Mouse (Mus musculus) liver, embryonic 14.5 days (tissue): ENCODE measurements around the gene Gm45808. TPM values are rescaled to one million over a fixed set of nuclear protein-coding genes. Genes with fewer than 3 reads are reported as not detected.

Experiments
- ATAC-seq: fragments of 200-750 bp; cut with Nextera tagmentation; 2 replicates; pipeline ENCODE4 v1.8.0; 2017; ENCODE audit warnings: moderate number of reproducible peaks, mild to moderate bottlenecking, moderate library complexity; ENCODE audit not compliant: insufficient read depth
- DNase-seq, 3 experiments: peaks; one replicate each; pipeline ENCODE4 v3.0.0-alpha.2; 2012 to 2013; ENCODE audit warnings: low read depth in 3 of 3, low spot score in 3 of 3
- H3K27ac ChIP-seq: fragments of 300-500 bp; sonication (generic); 2 replicates; pipeline ENCODE4 v1.5.1; 2014; ENCODE audit warnings: moderate library complexity, mild to moderate bottlenecking, control low read depth, inconsistent platforms
- H3K27me3 ChIP-seq: fragments of 300-500 bp; sonication (generic); 2 replicates; pipeline ENCODE4 v1.6.1; 2014; ENCODE audit warnings: mild to moderate bottlenecking, low read length, moderate library complexity; ENCODE audit not compliant: control insufficient read depth, insufficient read depth
- H3K36me3 ChIP-seq: fragments of 300-500 bp; sonication (generic); replicated peaks from 2 replicates; pipeline ENCODE4 v1.6.1; 2014; ENCODE audit warnings: low read depth; ENCODE audit not compliant: control insufficient read depth, insufficient read depth
- H3K4me1 ChIP-seq, 2 experiments: fragments of 200-500 bp in 1 of 2; fragments of 300-500 bp in 1 of 2; sonication (generic) in 1 of 2; replicated peaks; 2 replicates each; pipeline ENCODE4 v1.6.1; 2012 to 2014; ENCODE audit warnings: antibody characterized with exemption in 1 of 2, inconsistent platforms in 1 of 2, low read length in 1 of 2; ENCODE audit not compliant: control insufficient read depth in 2 of 2, insufficient read depth in 2 of 2
- H3K4me2 ChIP-seq: fragments of 300-500 bp; sonication (generic); 2 replicates; pipeline ENCODE4 v1.6.1; 2014; ENCODE audit warnings: low read depth, mild to moderate bottlenecking, control low read depth, moderate library complexity
- H3K4me3 ChIP-seq, 2 experiments: fragments of 200-500 bp in 1 of 2; fragments of 300-500 bp in 1 of 2; sonication (generic) in 1 of 2; 2 replicates each; pipeline ENCODE4 v1.5.1; 2012 to 2014; ENCODE audit warnings: low read depth in 2 of 2, low read length in 2 of 2, mild to moderate bottlenecking in 2 of 2, control low read depth in 1 of 2, inconsistent platforms in 1 of 2, moderate library complexity in 1 of 2; ENCODE audit not compliant: insufficient read depth in 1 of 2
- H3K9ac ChIP-seq: fragments of 300-500 bp; sonication (generic); replicated peaks from 2 replicates; pipeline ENCODE4 v1.6.1; 2014; ENCODE audit warnings: mild to moderate bottlenecking, control low read depth, moderate library complexity
- H3K9me3 ChIP-seq: fragments of 300-500 bp; sonication (generic); 2 replicates; pipeline ENCODE4 v1.6.1; 2016; ENCODE audit warnings: low read length, mixed read lengths; ENCODE audit not compliant: control insufficient read depth
- CTCF ChIP-seq: IDR thresholded peaks from 2 replicates; pipeline ENCODE4 v1.5.1; 2016; ENCODE audit warnings: antibody characterized with exemption, low read depth, control low read depth
- EP300 ChIP-seq: IDR thresholded peaks from 2 replicates; pipeline ENCODE4 v1.6.1; 2016; ENCODE audit warnings: antibody characterized with exemption, low read depth
- WGBS: fragments of 180-500 bp; shearing (Covaris S2); extraction: QIAGEN DNeasy Blood & Tissue Kit; methylation state at CpG from one replicate; pipeline ENCODE4 v1.1.7; 2014; ENCODE audit not compliant: insufficient replicate concordance; 5-methylcytosine and 5-hydroxymethylcytosine counted together
- polyA plus RNA-seq, 2 experiments: library from polyadenylated mRNA; depleted of rRNA in 1 of 2; stranded (reverse) in 1 of 2; unstranded in 1 of 2; fragments of >200 nt; fragmentation: Nextera tagmentation in 1 of 2; extraction: Ambion mirVana in 1 of 2; gene quantifications; 2 replicates each; pipeline versions ENCODE4 v1.2.1 to v1.2.3; 2012 to 2014

Gene Gm45808
- polyA plus RNA-seq, 2 experiments: not detected

DNA sequence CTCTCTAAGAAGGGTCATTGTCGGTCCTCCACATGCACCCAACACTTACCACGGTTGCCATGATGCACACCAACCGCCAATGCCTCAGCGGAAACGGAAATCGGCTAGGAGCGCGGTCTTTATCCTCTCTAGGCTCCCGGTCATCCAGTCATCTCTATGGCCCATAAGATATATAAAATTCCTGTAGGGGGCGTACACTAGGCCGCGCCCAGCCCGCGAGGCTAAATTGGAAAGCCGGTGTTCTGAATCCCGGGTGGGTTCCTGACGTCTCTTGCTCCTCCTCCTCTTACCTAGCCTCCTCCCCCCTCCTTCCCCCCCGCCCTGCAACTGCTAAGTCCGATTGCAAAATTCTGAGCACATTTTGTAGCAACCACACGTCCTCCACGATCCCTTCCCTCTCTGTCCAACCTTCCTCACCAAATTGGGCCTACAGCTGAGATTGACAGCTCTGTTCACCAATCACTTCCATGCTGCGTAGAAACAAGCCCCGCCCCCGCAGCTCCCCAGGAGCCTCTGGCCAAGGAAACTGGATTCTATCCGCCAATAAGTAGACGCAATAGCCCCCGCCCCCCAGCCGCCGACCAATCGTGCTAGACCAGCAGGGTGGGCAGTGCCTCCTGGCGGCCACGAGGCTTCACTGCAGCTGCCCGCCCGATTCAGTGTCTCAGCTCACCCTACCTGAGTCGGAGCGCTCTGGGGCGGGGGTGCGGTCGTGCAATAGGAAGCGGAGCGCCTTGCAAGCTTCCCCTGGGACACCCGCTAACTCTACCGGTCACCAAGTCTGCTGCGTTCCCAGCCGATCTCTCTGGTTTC, 52.2 kb downstream of the Gm45808 start, which contains the start of gene Gys1:
Gys1 (plus strand) TSS at position 642 of the 813 bp plus-strand sequence.
- H3K27me3 ChIP-seq: no peaks in the 10 kb centered on the region
- peak; percentile 97 for ATAC-seq
- WGBS: under 1% methylated on average over 45 of the region's 45 CpGs
- H3K9ac ChIP-seq: peak within 1 kb of the TSS; percentile 89
- H3K9me3 ChIP-seq: no peaks in the 10 kb centered on the region
- H3K4me2 ChIP-seq: peak within 1 kb of the TSS; percentile 88
- peaks cover 0 to 14% of the 10 kb centered on the region in 2 experiments; a peak in 2 of 4 replicates for H3K4me1 ChIP-seq
- H3K27ac ChIP-seq: peak within 1 kb of the TSS; percentile 79
- peak; percentile 99 to 100 (median 100) for DNase-seq
- peaks cover 3% of the 10 kb centered on the region; the same call in 1 of the 2 replicates for H3K36me3 ChIP-seq
- peak within 1 kb of the TSS; percentile 87 to 97 for H3K4me3 ChIP-seq
- peak; percentile 99 for TF ChIP-seq CTCF
- TF ChIP-seq EP300: peak; percentile 67

DNA sequence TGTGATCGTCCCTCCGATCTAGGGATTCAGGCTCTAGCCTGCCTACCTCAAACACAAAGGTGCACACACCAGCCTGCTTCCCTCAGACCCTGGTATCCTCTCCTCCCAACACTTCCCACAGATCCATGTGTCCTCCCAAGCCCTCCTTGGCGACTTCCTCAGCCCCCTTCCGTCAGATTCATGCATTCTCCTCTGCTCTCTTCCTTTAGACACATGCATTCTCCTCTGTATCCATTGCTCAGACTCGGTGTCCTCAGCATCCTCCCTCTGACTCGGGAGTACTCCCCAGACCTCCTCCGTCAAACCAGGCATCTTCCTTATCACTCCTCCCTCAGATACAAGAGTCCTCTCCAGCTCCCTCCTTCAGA, 52.8 kb downstream of the Gm45808 start:
- Histone ChIP-seq H3K4me1 (peaks cover 0 to 14% of the 10 kb centered on the region in 2 experiments; a peak in 2 of 4 replicates), H3K36me3 (peaks cover 5% of the 10 kb centered on the region), H3K9ac (peak overlapping the region; percentile 89), H3K27me3 (no peaks in the 10 kb centered on the region), H3K27ac (peak overlapping the region; percentile 79), H3K4me2 (peak overlapping the region; percentile 88), H3K4me3 (peak overlapping the region; percentile 87 to 97), H3K9me3 (no peaks in the 10 kb centered on the region)
- no peak for DNase-seq
- TF ChIP-seq EP300 (no peak), CTCF (no peak)
- under 1% methylated on average over 7 of the region's 7 CpGs for WGBS
- ATAC-seq: no peak

DNA sequence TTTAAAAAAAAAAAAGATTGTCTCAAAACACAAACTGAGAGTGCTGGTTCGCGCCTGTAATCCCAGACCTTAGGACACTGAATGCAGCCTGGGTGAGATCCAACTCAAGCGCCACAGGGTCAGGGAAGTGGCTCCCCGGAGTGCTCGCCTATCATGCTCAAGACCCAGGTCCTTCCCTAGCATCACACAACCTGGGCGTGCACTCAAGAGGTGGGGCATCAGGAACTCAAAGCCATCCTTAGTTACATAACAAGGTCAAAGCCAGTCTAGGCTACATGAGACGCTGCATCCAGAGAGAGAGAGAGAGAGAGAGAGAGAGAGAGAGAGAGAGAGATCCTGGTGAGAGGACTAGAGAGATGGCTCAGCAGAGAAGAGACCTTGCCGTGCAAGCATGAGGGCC, 60.1 kb downstream of the Gm45808 start:
- DNase-seq (no peak), ATAC-seq (no peak)
- TF ChIP-seq CTCF (no peak), EP300 (no peak)
- Histone ChIP-seq H3K36me3 (peaks cover 39% of the 10 kb centered on the region), H3K4me1 (no peaks in the 10 kb centered on the region), H3K9ac (no peak overlapping the region), H3K27me3 (no peaks in the 10 kb centered on the region), H3K9me3 (no peaks in the 10 kb centered on the region), H3K4me2 (no peak overlapping the region), H3K27ac (no peak overlapping the region), H3K4me3 (no peak overlapping the region)
- WGBS: 78% methylated on average over 8 of the region's 8 CpGs

DNA sequence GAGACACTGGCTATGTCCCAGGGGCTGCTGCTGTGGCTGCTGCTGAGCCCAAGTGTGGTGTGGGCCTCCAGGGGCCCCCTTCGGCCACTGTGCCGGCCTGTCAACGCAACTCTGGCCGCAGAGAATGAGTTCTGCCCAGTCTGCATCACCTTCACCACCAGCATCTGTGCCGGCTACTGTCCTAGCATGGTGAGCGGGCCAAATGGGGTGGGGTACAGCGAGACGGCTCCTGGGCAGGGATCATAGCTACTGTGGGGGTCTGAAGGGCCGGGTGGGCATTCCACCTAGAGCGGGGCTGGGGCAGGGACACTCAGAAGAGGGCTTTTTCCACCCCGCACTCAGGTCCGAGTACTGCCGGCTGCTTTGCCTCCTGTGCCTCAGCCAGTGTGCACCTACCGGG, 65.4 kb downstream of the Gm45808 start:
- no peak overlapping the region for H3K4me2 ChIP-seq
- H3K36me3 ChIP-seq: peaks cover 24% of the 10 kb centered on the region
- H3K9me3 ChIP-seq: no peaks in the 10 kb centered on the region
- no peak overlapping the region for H3K9ac ChIP-seq
- no peak overlapping the region for H3K27ac ChIP-seq
- no peak overlapping the region for H3K4me3 ChIP-seq
- TF ChIP-seq CTCF: no peak
- TF ChIP-seq EP300: no peak
- 80% methylated on average over 14 of the region's 14 CpGs for WGBS
- DNase-seq (no peak), ATAC-seq (no peak)
- H3K27me3 ChIP-seq: peaks cover 30% of the 10 kb centered on the region
- no peaks in the 10 kb centered on the region for H3K4me1 ChIP-seq

DNA sequence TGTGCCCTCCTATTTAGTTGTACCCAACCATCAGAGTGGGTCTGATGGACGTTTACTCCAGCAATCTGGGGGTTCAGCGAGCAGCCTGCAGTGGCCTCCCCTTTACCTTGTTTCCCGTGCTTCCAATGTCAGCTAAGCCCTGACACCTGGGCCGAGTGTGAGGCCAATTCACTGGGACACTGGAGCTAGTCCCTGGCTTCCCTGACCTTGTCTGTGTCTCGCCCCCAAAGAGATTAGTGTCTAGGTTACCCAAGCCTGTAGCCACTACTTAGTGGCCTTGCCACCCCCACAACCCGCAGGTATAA, 66.0 kb downstream of the Gm45808 start, which contains the start of gene Lhb:
Lhb (plus strand) TSS at position 206 of the 305 bp plus-strand sequence.
- Histone ChIP-seq H3K9me3 (no peaks in the 10 kb centered on the region), H3K4me1 (no peaks in the 10 kb centered on the region), H3K4me3 (no peak within 1 kb of the TSS), H3K4me2 (no peak within 1 kb of the TSS), H3K27ac (no peak within 1 kb of the TSS), H3K27me3 (peaks cover 36% of the 10 kb centered on the region), H3K36me3 (peaks cover 24% of the 10 kb centered on the region), H3K9ac (no peak within 1 kb of the TSS)
- no peak for ATAC-seq
- no peak for TF ChIP-seq EP300
- no peak for TF ChIP-seq CTCF
- WGBS: 66% methylated on average over 6 of the region's 6 CpGs
- DNase-seq: no peak
